ENCODE assay signal across 9 mouse cellular contexts in genomic region chrX:93956727-93957126, GRCm38 (mm10). TPM values are rescaled to one million over a fixed set of nuclear protein-coding genes. Genes with fewer than 3 reads are reported as not detected.
DNase-seq lines count a peak whose midpoint lies in the region; ATAC-seq and TF ChIP-seq lines count a peak whose summit lies in the region.
"Had no signal": no experiment of that assay in that cellular context is flagged by ENCODE, and none has a peak within 500 bp of the region (broad histone marks: within the 10 kb centered on the region; RNA-seq: fewer than 3 reads in every experiment).

No protein-coding gene starts in this region.

- no peaks in the 10 kb centered on the region for H3K4me1 ChIP-seq in embryonic fibroblast, embryonic 13.5 days (ENCODE audit: control insufficient read depth, insufficient read depth, low read length)
- no peaks in the 10 kb centered on the region for H3K4me1 ChIP-seq in midbrain, postnatal 0 days (ENCODE audit: insufficient read depth, low read length)
- H3K4me1 ChIP-seq: limb, embryonic 13.5 days had no signal

- no peak for TF ChIP-seq POLR2A in embryonic fibroblast, embryonic 13.5 days (IDR thresholded peaks at IDR 0.05; ENCODE audit: low read depth, low read length)

- H3K36me3 ChIP-seq in midbrain, postnatal 0 days (ENCODE audit: insufficient read depth, low read length), result no peaks in the 10 kb centered on the region
- H3K36me3 ChIP-seq: limb, embryonic 13.5 days had no signal

- H3K9me3 ChIP-seq in midbrain, postnatal 0 days (ENCODE audit: low read length), result no peaks in the 10 kb centered on the region
- H3K9me3 ChIP-seq: limb, embryonic 13.5 days had no signal

- H3K4me3 ChIP-seq in embryonic fibroblast, embryonic 13.5 days (ENCODE audit: insufficient read depth, low read length), result no peak overlapping the region
- no peak overlapping the region for H3K4me3 ChIP-seq in midbrain, postnatal 0 days (ENCODE audit: low read depth, low read length)
- H3K4me3 ChIP-seq: limb, embryonic 13.5 days had no signal

- no peak overlapping the region for H3K9ac ChIP-seq in midbrain, postnatal 0 days (replicated peaks; ENCODE audit: low read length, poor library complexity, severe bottlenecking)
- H3K9ac ChIP-seq: limb, embryonic 13.5 days had no signal

- WGBS in midbrain, postnatal 0 days, result 46% methylated on average over 1 of the region's 1 CpGs

- 0 out of 2 replicates have a peak, but pooled peaks have one; percentile 58 for ATAC-seq in midbrain, postnatal 0 days (ENCODE audit: low FRiP score)

- no peaks in the 10 kb centered on the region; the same call in 1 of the 2 replicates for H3K27me3 ChIP-seq in midbrain, postnatal 0 days (ENCODE audit: insufficient read depth, low read length)

- no peak overlapping the region for H3K4me2 ChIP-seq in midbrain, postnatal 0 days (ENCODE audit: low read depth, low read length, poor library complexity, severe bottlenecking)
- H3K4me2 ChIP-seq: limb, embryonic 13.5 days had no signal

- peak; percentile 60; the same call in 1 of the 2 replicates for TF ChIP-seq CTCF in embryonic fibroblast, embryonic 13.5 days (IDR thresholded peaks at IDR 0.05; ENCODE audit: borderline replicate concordance, insufficient read depth, low read length)
- TF ChIP-seq CTCF in midbrain, postnatal 0 days (IDR thresholded peaks at IDR 0.05), result peak; percentile 69

- peak; percentile 11 to 27 for DNase-seq in heart, adult 18-20 months
- DNase-seq in heart, adult 11 months, result no peak
- DNase-seq in 3T3-L1 (ENCODE audit: low read depth, low spot score), result peak; percentile 70
- peak; percentile 33 for DNase-seq in Muller cell, postnatal 12 days (ENCODE audit: inconsistent ontology term)
- DNase-seq in kidney, postnatal 4 days, result peak; percentile 29 to 51
- peak; percentile 46 for DNase-seq in midbrain, postnatal 0 days (ENCODE audit: low spot score)
- DNase-seq in yolk sac, embryonic 10.5 days (ENCODE audit: low spot score), result no peak

- H3K27ac ChIP-seq in embryonic fibroblast, embryonic 13.5 days (ENCODE audit: insufficient read depth, low read length), result no peak overlapping the region
- H3K27ac ChIP-seq in midbrain, postnatal 0 days (ENCODE audit: low read depth, low read length), result no peak overlapping the region
- H3K27ac ChIP-seq: limb, embryonic 13.5 days had no signal

RNA-seq across cellular contexts. Expression of gene AU015836, which starts 11.7 kb away (rescaled TPM):
- total RNA-seq in heart, adult 18-20 months (2021), result not detected
- not detected in 2 replicates for polyA plus RNA-seq in embryonic fibroblast, embryonic 13.5 days (2011; ENCODE audit: insufficient read length, low read depth, missing spikeins)
- total RNA-seq in midbrain, postnatal 0 days (2014; rRNA removed), result not detected in 2 replicates
- not detected in 2 replicates for polyA plus RNA-seq in midbrain, postnatal 0 days (2015; fragmentation: Nextera tagmentation; extraction: Ambion mirVana)

Comparison
In these comparisons a context has a peak if more than half of its experiments do, and no peak if none do; other contexts are left out.
1. DNase-seq: peak in heart, adult 18-20 months (2 of 2), 3T3-L1 (single experiment), Muller cell, postnatal 12 days (single experiment), kidney, postnatal 4 days (2 of 2) and midbrain, postnatal 0 days (single experiment); none in heart, adult 11 months (single experiment) and yolk sac, embryonic 10.5 days (single experiment).